13 mouse cellular contexts compared by ENCODE assay signal in genomic region chr2:164909100-164909499, GRCm38 (mm10). TPM values are rescaled to one million over a fixed set of nuclear protein-coding genes. Genes with fewer than 3 reads are reported as not detected.
DNase-seq lines count a peak whose midpoint lies in the region; ATAC-seq and TF ChIP-seq lines count a peak whose summit lies in the region.
"Had no signal": no experiment of that assay in that cellular context is flagged by ENCODE, and none has a peak within 500 bp of the region (broad histone marks: within the 10 kb centered on the region; RNA-seq: fewer than 3 reads in every experiment).

No protein-coding gene starts in this region.

- H3K36me3 ChIP-seq in heart, embryonic 11.5 days (ENCODE audit: control insufficient read depth, insufficient read depth, low read length), result peaks cover 46% of the 10 kb centered on the region
- peaks cover 52% of the 10 kb centered on the region for H3K36me3 ChIP-seq in lung, embryonic 15.5 days
- peaks cover 42% of the 10 kb centered on the region for H3K36me3 ChIP-seq in hindbrain, postnatal 0 days (ENCODE audit: insufficient read depth, low read length)
- peaks cover 34% of the 10 kb centered on the region for H3K36me3 ChIP-seq in midbrain, embryonic 16.5 days (ENCODE audit: control insufficient read depth, insufficient read depth, low read length)

- TF ChIP-seq CTCF in hindbrain, postnatal 0 days (IDR thresholded peaks at IDR 0.05; ENCODE audit: low read depth), result no peak

- no peak overlapping the region for H3K27ac ChIP-seq in heart, embryonic 11.5 days (ENCODE audit: low read depth, low read length)
- H3K27ac ChIP-seq in lung, embryonic 15.5 days, result no peak overlapping the region
- no peak overlapping the region for H3K27ac ChIP-seq in hindbrain, postnatal 0 days
- no peak overlapping the region for H3K27ac ChIP-seq in midbrain, embryonic 16.5 days (ENCODE audit: low read length)
- H3K27ac ChIP-seq: heart, embryonic 10.5 days had no signal

- ATAC-seq in heart, embryonic 11.5 days (replicated peaks; ENCODE audit: insufficient number of reproducible peaks, low FRiP score, low TSS enrichment), result no peak
- no peak for ATAC-seq in lung, embryonic 15.5 days (ENCODE audit: borderline replicate concordance, extremely low read depth, low FRiP score, low TSS enrichment)
- no peak for ATAC-seq in hindbrain, postnatal 0 days
- no peak for ATAC-seq in midbrain, embryonic 16.5 days

- WGBS in heart, embryonic 11.5 days (ENCODE audit: insufficient replicate concordance), result 86% methylated on average over 3 of the region's 3 CpGs
- 90% methylated on average over 3 of the region's 3 CpGs for WGBS in lung, embryonic 15.5 days
- WGBS in hindbrain, postnatal 0 days, result 98% methylated on average over 3 of the region's 3 CpGs
- WGBS in midbrain, embryonic 16.5 days, result 90% methylated on average over 3 of the region's 3 CpGs

- H3K9me3 ChIP-seq in heart, embryonic 11.5 days (replicated peaks; ENCODE audit: control insufficient read depth, low read length), result peaks cover 6% of the 10 kb centered on the region
- peaks cover 3% of the 10 kb centered on the region; the same call in 1 of the 2 replicates for H3K9me3 ChIP-seq in lung, embryonic 15.5 days
- H3K9me3 ChIP-seq in hindbrain, postnatal 0 days (ENCODE audit: low read length), result no peaks in the 10 kb centered on the region
- H3K9me3 ChIP-seq in midbrain, embryonic 16.5 days (replicated peaks; ENCODE audit: control insufficient read depth, low read length, poor library complexity, severe bottlenecking), result no peaks in the 10 kb centered on the region

- DNase-seq in heart, adult 9 months (ENCODE audit: low spot score in 2 of 2), result no peak
- no peak for DNase-seq in lung, postnatal 4 days
- no peak for DNase-seq in hindbrain, postnatal 0 days (ENCODE audit: low spot score)
- no peak for DNase-seq in urinary bladder, postnatal 36 days (ENCODE audit: low spot score in 2 of 2)
- no peak for DNase-seq in cerebellum, postnatal 10 days
- DNase-seq: adrenal gland, postnatal 25 days; cerebellum, adult 2 months; layer of hippocampus, postnatal 36 days had no signal

- peaks cover 13% of the 10 kb centered on the region for H3K4me1 ChIP-seq in heart, embryonic 11.5 days (ENCODE audit: control insufficient read depth, insufficient read depth, low read length)
- H3K4me1 ChIP-seq in lung, embryonic 15.5 days, result peaks cover 23% of the 10 kb centered on the region
- peaks cover 15% of the 10 kb centered on the region for H3K4me1 ChIP-seq in hindbrain, postnatal 0 days (ENCODE audit: insufficient read depth, low read length)
- H3K4me1 ChIP-seq in midbrain, embryonic 16.5 days (ENCODE audit: control insufficient read depth, insufficient read depth, low read length), result peaks cover 19% of the 10 kb centered on the region

- no peak overlapping the region; the same call in 1 of the 2 replicates for H3K9ac ChIP-seq in heart, embryonic 11.5 days (ENCODE audit: low read depth, low read length)
- H3K9ac ChIP-seq in lung, embryonic 15.5 days, result 0 out of 2 replicates have a peak overlapping the region, but pooled peaks have one; percentile 12
- no peak overlapping the region for H3K9ac ChIP-seq in hindbrain, postnatal 0 days (replicated peaks; ENCODE audit: low read length)
- H3K9ac ChIP-seq in midbrain, embryonic 16.5 days (ENCODE audit: low read depth, low read length), result no peak overlapping the region

- H3K4me3 ChIP-seq in heart, embryonic 11.5 days (ENCODE audit: low read depth, low read length), result no peak overlapping the region
- 0 out of 2 replicates have a peak overlapping the region, but pooled peaks have one; percentile 88 for H3K4me3 ChIP-seq in lung, embryonic 15.5 days
- H3K4me3 ChIP-seq in hindbrain, postnatal 0 days (ENCODE audit: low read length), result no peak overlapping the region; the same call in 1 of the 2 replicates
- H3K4me3 ChIP-seq in midbrain, embryonic 16.5 days (ENCODE audit: low read depth, low read length), result no peak overlapping the region

- H3K4me2 ChIP-seq in heart, embryonic 11.5 days, result peak overlapping the region; percentile 85
- peak overlapping the region; percentile 71 for H3K4me2 ChIP-seq in lung, embryonic 15.5 days
- H3K4me2 ChIP-seq in hindbrain, postnatal 0 days (ENCODE audit: low read depth, low read length), result peak overlapping the region; percentile 74; the same call in 1 of the 2 replicates
- H3K4me2 ChIP-seq in midbrain, embryonic 16.5 days (ENCODE audit: low read length), result peak overlapping the region; percentile 92; the same call in 1 of the 2 replicates

- H3K27me3 ChIP-seq in heart, embryonic 11.5 days (ENCODE audit: control insufficient read depth, insufficient read depth, low read length), result no peaks in the 10 kb centered on the region
- no peaks in the 10 kb centered on the region for H3K27me3 ChIP-seq in lung, embryonic 15.5 days
- no peaks in the 10 kb centered on the region for H3K27me3 ChIP-seq in hindbrain, postnatal 0 days (ENCODE audit: insufficient read depth, low read length)
- H3K27me3 ChIP-seq in midbrain, embryonic 16.5 days (ENCODE audit: control insufficient read depth, insufficient read depth, low read depth, low read length), result no peaks in the 10 kb centered on the region
- H3K27me3 ChIP-seq: CH12.LX had no signal

RNA-seq across cellular contexts. Expression of gene Zfp335, which starts 2.5 kb away (rescaled TPM):
- polyA plus RNA-seq in heart, embryonic 11.5 days (2014; fragmentation: Nextera tagmentation; extraction: Ambion mirVana), result 8.8 and 8.9 TPM in 2 replicates
- polyA plus RNA-seq in lung, embryonic 15.5 days (2015; fragmentation: Nextera tagmentation; extraction: Ambion mirVana), result 12.4 and 13.2 TPM in 2 replicates
- 26.5 and 28.3 TPM in 2 replicates for total RNA-seq in hindbrain, postnatal 0 days (2014; rRNA removed)
- polyA plus RNA-seq in hindbrain, postnatal 0 days (2015; fragmentation: Nextera tagmentation; extraction: Ambion mirVana), result 9.0 and 9.2 TPM in 2 replicates
- 16.2 and 16.9 TPM in 2 replicates for polyA plus RNA-seq in midbrain, embryonic 16.5 days (2015; fragmentation: Nextera tagmentation; extraction: Ambion mirVana)

RNA-seq across cellular contexts. Expression of gene Pcif1, which starts 30.0 kb away (rescaled TPM):
- polyA plus RNA-seq in heart, embryonic 11.5 days (2014; fragmentation: Nextera tagmentation; extraction: Ambion mirVana), result 50.1 and 54.8 TPM in 2 replicates
- polyA plus RNA-seq in lung, embryonic 15.5 days (2015; fragmentation: Nextera tagmentation; extraction: Ambion mirVana), result 74.4 and 75.2 TPM in 2 replicates
- total RNA-seq in hindbrain, postnatal 0 days (2014; rRNA removed), result 76.7 and 83.7 TPM in 2 replicates
- polyA plus RNA-seq in hindbrain, postnatal 0 days (2015; fragmentation: Nextera tagmentation; extraction: Ambion mirVana), result 107 and 108 TPM in 2 replicates
- 78.9 and 85.6 TPM in 2 replicates for polyA plus RNA-seq in midbrain, embryonic 16.5 days (2015; fragmentation: Nextera tagmentation; extraction: Ambion mirVana)

RNA-seq across cellular contexts. Expression of gene Mmp9, which starts 31.5 kb away (rescaled TPM):
- 0.16 and 0.46 TPM in 2 replicates for polyA plus RNA-seq in heart, embryonic 11.5 days (2014; fragmentation: Nextera tagmentation; extraction: Ambion mirVana)
- 0.59 and 1.4 TPM in 2 replicates for polyA plus RNA-seq in lung, embryonic 15.5 days (2015; fragmentation: Nextera tagmentation; extraction: Ambion mirVana)
- 8.8 and 14.4 TPM in 2 replicates for total RNA-seq in hindbrain, postnatal 0 days (2014; rRNA removed)
- 6.7 and 7.1 TPM in 2 replicates for polyA plus RNA-seq in hindbrain, postnatal 0 days (2015; fragmentation: Nextera tagmentation; extraction: Ambion mirVana)
- polyA plus RNA-seq in midbrain, embryonic 16.5 days (2015; fragmentation: Nextera tagmentation; extraction: Ambion mirVana), result 26.7 and 28.0 TPM in 2 replicates
- total RNA-seq: CH12.LX had no signal

RNA-seq across cellular contexts. Expression of gene Slc12a5, which starts 51.5 kb away (rescaled TPM):
- 1.0 and 1.6 TPM in 2 replicates for polyA plus RNA-seq in heart, embryonic 11.5 days (2014; fragmentation: Nextera tagmentation; extraction: Ambion mirVana)
- 0.68 and 1.1 TPM in 2 replicates for polyA plus RNA-seq in lung, embryonic 15.5 days (2015; fragmentation: Nextera tagmentation; extraction: Ambion mirVana)
- total RNA-seq in hindbrain, postnatal 0 days (2014; rRNA removed), result 257 TPM in 2 replicates
- polyA plus RNA-seq in hindbrain, postnatal 0 days (2015; fragmentation: Nextera tagmentation; extraction: Ambion mirVana), result 67.1 and 71.0 TPM in 2 replicates
- 52.8 and 57.7 TPM in 2 replicates for polyA plus RNA-seq in midbrain, embryonic 16.5 days (2015; fragmentation: Nextera tagmentation; extraction: Ambion mirVana)

RNA-seq across cellular contexts. Expression of gene Pltp, which starts 51.6 kb away (rescaled TPM):
- 10.4 and 10.8 TPM in 2 replicates for polyA plus RNA-seq in heart, embryonic 11.5 days (2014; fragmentation: Nextera tagmentation; extraction: Ambion mirVana)
- 149 and 169 TPM in 2 replicates for polyA plus RNA-seq in lung, embryonic 15.5 days (2015; fragmentation: Nextera tagmentation; extraction: Ambion mirVana)
- 76.2 and 88.7 TPM in 2 replicates for total RNA-seq in hindbrain, postnatal 0 days (2014; rRNA removed)
- polyA plus RNA-seq in hindbrain, postnatal 0 days (2015; fragmentation: Nextera tagmentation; extraction: Ambion mirVana), result 99.6 and 117 TPM in 2 replicates
- polyA plus RNA-seq in midbrain, embryonic 16.5 days (2015; fragmentation: Nextera tagmentation; extraction: Ambion mirVana), result 83.9 and 84.4 TPM in 2 replicates
